Mouse (Mus musculus) hindbrain, embryonic 12.5 days (tissue): Measurements from ENCODE around the gene Frmd4a. TPM values are rescaled to one million over a fixed set of nuclear protein-coding genes. Genes with fewer than 3 reads are reported as not detected.
"Not testable (repeated sequence)": the region's sequence is repeated elsewhere in the genome, so short reads cannot be mapped to it uniquely, and the experiment has no call there.

Experiments used
- ATAC-seq: fragments of 200-750 bp; cut with Nextera tagmentation; 2 replicates; pipeline ENCODE4 v1.8.0; 2017; ENCODE audit warnings: moderate TSS enrichment; ENCODE audit not compliant: low FRiP score
- H3K27ac ChIP-seq: fragments of 300-500 bp; sonication (generic); 2 replicates; pipeline ENCODE4 v1.5.1; 2016; ENCODE audit warnings: mild to moderate bottlenecking
- H3K27me3 ChIP-seq: fragments of 300-500 bp; sonication (generic); 2 replicates; pipeline ENCODE4 v1.6.1; 2016; ENCODE audit warnings: mild to moderate bottlenecking
- H3K36me3 ChIP-seq: fragments of 300-500 bp; sonication (generic); 2 replicates; pipeline ENCODE4 v1.6.1; 2016; ENCODE audit warnings: mild to moderate bottlenecking
- H3K4me1 ChIP-seq: fragments of 300-500 bp; sonication (generic); 2 replicates; pipeline ENCODE4 v1.6.1; 2016
- H3K4me2 ChIP-seq: fragments of 300-500 bp; sonication (generic); replicated peaks from 2 replicates; pipeline ENCODE4 v1.6.1; 2016; ENCODE audit warnings: mild to moderate bottlenecking
- H3K4me3 ChIP-seq: fragments of 300-500 bp; sonication (generic); 2 replicates; pipeline ENCODE4 v1.5.1; 2016; ENCODE audit warnings: mild to moderate bottlenecking
- H3K9ac ChIP-seq: fragments of 300-500 bp; sonication (generic); 2 replicates; pipeline ENCODE4 v1.6.1; 2016; ENCODE audit warnings: mild to moderate bottlenecking, moderate library complexity
- H3K9me3 ChIP-seq: fragments of 300-500 bp; sonication (generic); replicated peaks from 2 replicates; pipeline ENCODE4 v1.6.1; 2016; ENCODE audit warnings: mild to moderate bottlenecking
- WGBS: fragments of 180-500 bp; shearing (Covaris S2); methylation state at CpG from one replicate; pipeline ENCODE4 v1.1.7; 2016; 5-methylcytosine and 5-hydroxymethylcytosine counted together
- polyA plus RNA-seq: library from polyadenylated mRNA; unstranded; fragments of >200 nt; fragmentation: Nextera tagmentation; extraction: Ambion mirVana; gene quantifications from 2 replicates; pipeline ENCODE4 v1.2.1, GENCODE M21; 2016

The Frmd4a gene
- polyA plus RNA-seq, 1 experiment from 2014 or later: 69.6 TPM

DNA sequence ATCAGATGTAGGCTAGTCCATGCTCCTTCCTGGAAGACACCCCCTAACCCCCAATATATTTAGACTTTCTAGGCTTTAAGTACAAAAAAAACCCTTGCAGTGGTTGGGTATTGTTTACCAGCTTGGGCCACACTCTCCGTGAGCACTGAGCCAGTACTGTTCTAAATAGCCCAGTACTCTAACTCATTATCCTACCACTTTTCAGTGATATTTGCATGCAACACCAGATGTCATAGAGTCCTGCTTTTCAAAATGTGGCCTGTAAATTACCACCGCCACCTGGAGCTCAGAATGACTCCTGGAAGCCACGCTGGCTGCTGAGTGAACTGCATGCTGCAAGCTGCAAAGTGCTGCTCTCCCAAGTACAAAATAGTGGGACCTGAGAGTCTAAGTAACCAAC, 590.7 kb downstream of the Frmd4a start:
- Histone ChIP-seq H3K9ac (no peak overlapping the region), H3K4me1 (no peaks in the 10 kb centered on the region), H3K4me2 (no peak overlapping the region), H3K4me3 (no peak overlapping the region), H3K27me3 (no peaks in the 10 kb centered on the region), H3K27ac (no peak overlapping the region), H3K9me3 (no peaks in the 10 kb centered on the region), H3K36me3 (peaks cover 96% of the 10 kb centered on the region)
- no peak for ATAC-seq
- 79% methylated on average over 3 of the region's 3 CpGs for WGBS

DNA sequence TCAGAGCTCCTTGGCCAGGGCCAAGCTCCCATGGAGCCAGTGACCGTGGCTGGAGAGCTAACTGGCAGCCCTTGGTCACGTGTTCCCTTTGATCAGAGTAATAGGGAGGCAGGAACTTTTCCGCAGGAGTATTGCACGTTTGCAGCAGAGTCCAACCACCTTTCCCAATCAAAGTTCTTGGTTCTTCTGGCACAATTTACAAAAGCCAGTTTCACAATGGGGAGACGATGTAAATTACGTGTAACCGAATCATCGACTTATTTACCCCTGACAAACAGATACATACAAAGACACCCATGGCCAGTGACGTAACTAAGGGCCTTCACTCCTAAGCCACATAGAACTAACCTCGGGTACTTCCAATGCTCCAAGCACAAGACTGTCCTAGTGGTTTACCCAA, 591.9 kb downstream of the Frmd4a start:
- H3K9ac ChIP-seq: no peak overlapping the region
- WGBS: 82% methylated on average over 10 of the region's 10 CpGs
- peaks cover 84% of the 10 kb centered on the region for H3K36me3 ChIP-seq

DNA sequence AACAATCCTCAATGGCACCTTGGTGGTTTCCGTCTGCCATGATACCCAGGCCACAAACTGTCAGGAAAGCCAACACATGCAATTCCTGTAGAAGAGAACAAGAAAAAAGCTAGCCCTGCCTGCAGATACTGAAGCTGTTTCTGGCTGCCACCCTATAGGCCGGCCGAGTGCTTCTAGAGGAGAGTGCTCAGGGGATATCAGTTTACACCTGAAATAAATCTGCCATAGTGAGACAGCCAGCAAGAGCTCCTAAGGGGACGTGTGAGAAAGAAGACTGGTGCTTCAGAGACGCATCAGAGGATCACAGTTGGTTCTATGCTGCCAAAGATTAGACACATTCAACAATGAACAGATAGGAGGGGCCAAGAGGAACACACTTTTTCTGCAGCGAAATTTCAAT, 593.8 kb downstream of the Frmd4a start:
- H3K4me3 ChIP-seq: no peak overlapping the region
- no peaks in the 10 kb centered on the region for H3K27me3 ChIP-seq
- H3K9me3 ChIP-seq: no peaks in the 10 kb centered on the region
- peaks cover 66% of the 10 kb centered on the region for H3K36me3 ChIP-seq
- no peaks in the 10 kb centered on the region for H3K4me1 ChIP-seq
- 82% methylated on average over 6 of the region's 6 CpGs for WGBS
- no peak overlapping the region for H3K27ac ChIP-seq
- no peak overlapping the region for H3K4me2 ChIP-seq
- no peak overlapping the region for H3K9ac ChIP-seq
- ATAC-seq: no peak

More for the DNA sequence above, 591.9 kb downstream of the Frmd4a start:
- ATAC-seq: no peak
- Histone ChIP-seq H3K4me2 (no peak overlapping the region), H3K4me3 (no peak overlapping the region), H3K9me3 (no peaks in the 10 kb centered on the region), H3K27me3 (no peaks in the 10 kb centered on the region), H3K27ac (no peak overlapping the region), H3K4me1 (no peaks in the 10 kb centered on the region)

DNA sequence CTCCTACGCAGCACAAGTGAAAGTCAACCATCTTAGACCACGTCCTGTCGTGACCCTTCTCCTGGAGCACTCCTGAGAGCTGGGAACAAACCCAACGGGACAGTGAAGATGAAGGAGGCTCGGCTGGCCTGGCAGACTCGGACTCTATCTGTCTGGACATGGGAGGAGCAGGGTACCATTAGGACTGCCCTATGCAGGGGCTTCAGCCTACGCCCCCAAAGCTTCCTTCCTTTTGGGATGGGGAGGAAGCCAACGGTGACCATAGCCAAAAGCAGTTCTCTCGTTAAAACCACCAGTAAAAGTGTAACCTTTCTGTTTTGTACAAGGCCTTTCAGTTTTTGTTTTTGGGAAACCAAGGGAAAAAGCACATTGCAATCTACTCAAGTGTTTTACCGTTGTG, 594.2 kb downstream of the Frmd4a start:
- no peak overlapping the region for H3K4me2 ChIP-seq
- no peaks in the 10 kb centered on the region for H3K27me3 ChIP-seq
- H3K4me3 ChIP-seq: no peak overlapping the region
- H3K9ac ChIP-seq: no peak overlapping the region
- WGBS: 93% methylated on average over 10 of the region's 10 CpGs
- no peaks in the 10 kb centered on the region for H3K4me1 ChIP-seq
- no peak overlapping the region for H3K27ac ChIP-seq
- H3K9me3 ChIP-seq: no peaks in the 10 kb centered on the region
- ATAC-seq: no peak
- H3K36me3 ChIP-seq: peaks cover 62% of the 10 kb centered on the region

DNA sequence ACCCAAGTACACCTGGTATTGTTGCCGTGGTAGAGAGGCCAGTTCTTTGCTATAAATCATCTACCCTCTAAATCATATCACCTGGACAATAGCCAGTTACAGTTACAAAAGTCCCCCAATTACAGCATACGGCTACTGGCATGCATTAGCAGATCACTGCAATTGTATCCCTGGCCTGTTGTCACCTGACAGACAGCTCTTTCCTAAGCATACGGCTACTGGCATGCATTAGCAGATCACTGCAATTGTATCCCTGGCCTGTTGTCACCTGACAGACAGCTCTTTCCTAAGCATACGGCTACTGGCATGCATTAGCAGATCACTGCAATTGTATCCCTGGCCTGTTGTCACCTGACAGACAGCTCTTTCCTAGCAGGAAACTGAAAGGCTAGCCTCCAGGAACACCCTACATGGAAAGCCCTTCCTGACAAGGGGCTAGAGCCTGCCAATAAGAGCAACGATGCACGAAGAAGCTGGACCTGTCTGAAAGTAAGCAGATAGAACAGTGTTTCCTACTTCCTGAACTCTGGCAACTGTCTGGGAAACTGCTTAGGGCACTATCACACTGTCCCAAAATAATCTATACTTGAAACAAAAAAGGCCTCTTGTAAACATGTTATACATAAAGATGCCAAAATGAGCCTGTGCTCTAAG, 596.9 kb downstream of the Frmd4a start:
- ATAC-seq: 0 out of 2 replicates have a peak, but pooled peaks have one; percentile 22
- H3K9ac ChIP-seq, H3K27me3 ChIP-seq, H3K9me3 ChIP-seq, H3K4me3 ChIP-seq, H3K27ac ChIP-seq, H3K4me1 ChIP-seq, H3K4me2 ChIP-seq: not testable (repeated sequence)
- WGBS: 65% methylated on average over 6 of the region's 6 CpGs
- H3K36me3 ChIP-seq: peaks cover 36% of the 10 kb centered on the region

DNA sequence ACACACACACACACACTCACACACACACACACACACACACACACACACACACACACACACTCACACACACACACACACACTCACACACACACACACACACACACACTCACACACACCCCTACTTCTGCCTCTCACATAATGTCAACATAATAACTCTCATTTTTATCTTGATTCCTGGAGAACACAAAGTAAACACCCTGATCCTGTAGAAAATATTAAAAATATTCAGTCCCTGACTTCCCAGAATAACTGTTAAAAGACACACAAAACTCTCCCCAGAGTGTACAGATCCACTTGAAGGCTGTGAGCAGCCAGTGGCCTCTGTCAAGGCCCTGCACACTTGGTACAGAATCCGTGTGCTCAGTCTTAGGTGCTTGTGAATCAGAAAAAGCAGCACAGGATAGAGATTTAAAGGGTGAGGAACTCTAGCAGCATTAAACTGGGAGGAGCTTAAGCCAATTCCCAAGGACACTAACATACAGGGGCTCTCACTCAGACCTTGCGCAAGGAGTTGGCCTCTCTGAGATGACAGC, 597.6 kb downstream of the Frmd4a start:
- no peak for ATAC-seq

DNA sequence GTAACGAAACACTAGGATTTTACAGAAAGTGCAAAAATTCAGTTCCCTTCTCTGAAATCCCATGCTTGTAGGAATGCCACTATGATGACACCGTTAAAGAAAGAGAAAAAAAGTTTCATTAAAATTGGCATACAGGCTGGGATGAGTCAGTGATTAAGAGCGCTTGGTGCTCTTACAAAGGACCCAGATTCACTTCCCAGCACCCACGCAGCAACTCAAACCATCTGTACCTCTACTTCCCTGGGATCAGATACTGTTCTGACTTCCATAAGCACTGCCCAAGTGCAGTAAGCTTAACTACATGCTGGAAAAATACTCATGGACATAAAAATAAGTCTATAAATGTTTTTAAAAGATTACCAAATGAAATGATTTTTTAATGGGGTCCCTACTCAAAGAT, 599.5 kb downstream of the Frmd4a start:
- Histone ChIP-seq H3K9me3 (no peaks in the 10 kb centered on the region), H3K4me2 (no peak overlapping the region), H3K27me3 (no peaks in the 10 kb centered on the region), H3K4me1 (0 out of 2 replicates have a peak, but pooled peaks cover 2% of the 10 kb centered on the region), H3K27ac (no peak overlapping the region), H3K4me3 (no peak overlapping the region), H3K9ac (no peak overlapping the region), H3K36me3 (peaks cover 13% of the 10 kb centered on the region)
- ATAC-seq: no peak
- 94% methylated on average over 4 of the region's 4 CpGs for WGBS

More for the DNA sequence above, 597.6 kb downstream of the Frmd4a start:
- H3K36me3 ChIP-seq: peaks cover 31% of the 10 kb centered on the region
- no peak overlapping the region for H3K4me2 ChIP-seq
- H3K27ac ChIP-seq: no peak overlapping the region
- no peak overlapping the region for H3K9ac ChIP-seq
- 0 out of 2 replicates have a peak, but pooled peaks cover 2% of the 10 kb centered on the region for H3K4me1 ChIP-seq
- H3K4me3 ChIP-seq: no peak overlapping the region
- no peaks in the 10 kb centered on the region for H3K9me3 ChIP-seq
- WGBS: 87% methylated on average over 2 of the region's 2 CpGs
- no peaks in the 10 kb centered on the region for H3K27me3 ChIP-seq

DNA sequence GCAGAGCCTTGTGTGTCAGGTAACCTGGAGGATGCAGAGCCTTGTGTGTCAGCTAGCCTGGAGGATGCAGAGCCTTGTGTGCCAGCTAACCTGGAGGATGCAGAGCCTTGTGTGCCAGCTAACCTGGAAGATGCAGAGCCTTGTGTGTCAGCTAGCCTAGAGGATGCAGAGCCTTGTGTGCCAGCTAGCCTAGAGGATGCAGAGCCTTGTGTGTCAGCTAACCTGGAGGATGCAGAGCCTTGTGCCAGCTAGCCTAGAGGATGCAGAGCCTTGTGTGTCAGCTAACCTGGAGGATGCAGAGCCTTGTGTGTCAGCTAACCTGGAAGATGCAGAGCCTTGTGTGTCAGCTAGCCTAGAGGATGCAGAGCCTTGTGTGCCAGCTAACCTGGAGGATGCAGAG, 601.6 kb downstream of the Frmd4a start:
- not testable (repeated sequence) for H3K4me3 ChIP-seq, H3K9ac ChIP-seq, H3K4me1 ChIP-seq, ATAC-seq, H3K9me3 ChIP-seq, H3K27ac ChIP-seq, H3K27me3 ChIP-seq, H3K4me2 ChIP-seq
- H3K36me3 ChIP-seq: peaks cover 10% of the 10 kb centered on the region

DNA sequence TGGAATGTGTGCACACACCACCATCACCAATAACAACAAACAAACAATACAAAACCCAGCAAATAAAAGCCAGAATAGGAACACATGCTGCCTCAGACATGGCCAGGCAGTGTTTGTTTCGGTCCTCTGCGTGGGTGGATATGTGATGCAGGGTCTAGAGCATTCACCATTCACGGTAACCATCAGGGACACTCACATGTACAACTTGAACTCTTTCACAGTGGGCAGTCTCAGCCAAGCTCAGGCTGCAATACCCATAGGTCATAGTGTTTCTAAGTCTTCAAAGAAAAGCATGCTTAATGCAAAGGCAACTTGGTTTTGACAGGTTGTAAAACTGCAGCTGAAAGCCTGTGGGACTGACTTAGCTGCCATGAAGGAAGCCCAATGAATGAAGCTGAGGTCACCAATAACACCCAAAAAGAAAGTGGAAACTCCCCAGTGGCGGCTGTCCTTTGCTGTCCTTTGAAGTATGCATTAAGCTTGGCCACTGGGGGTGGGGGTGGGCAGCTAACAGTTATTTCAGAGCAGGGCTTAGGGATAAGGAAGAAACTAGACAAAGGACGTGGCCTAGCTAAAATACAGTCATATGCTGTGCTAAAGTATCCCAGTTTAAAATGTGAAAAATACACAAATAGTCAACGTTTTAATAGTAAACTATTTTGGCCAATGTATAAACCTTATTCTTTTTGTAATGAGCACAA, 602.5 kb downstream of the Frmd4a start:
- Histone ChIP-seq H3K4me3 (no peak overlapping the region), H3K9me3 (no peaks in the 10 kb centered on the region), H3K27ac (no peak overlapping the region), H3K36me3 (peaks cover 14% of the 10 kb centered on the region), H3K9ac (no peak overlapping the region), H3K4me1 (0 out of 2 replicates have a peak, but pooled peaks cover 2% of the 10 kb centered on the region), H3K27me3 (no peaks in the 10 kb centered on the region), H3K4me2 (no peak overlapping the region)
- 59% methylated on average over 6 of the region's 6 CpGs for WGBS
- ATAC-seq: no peak

DNA sequence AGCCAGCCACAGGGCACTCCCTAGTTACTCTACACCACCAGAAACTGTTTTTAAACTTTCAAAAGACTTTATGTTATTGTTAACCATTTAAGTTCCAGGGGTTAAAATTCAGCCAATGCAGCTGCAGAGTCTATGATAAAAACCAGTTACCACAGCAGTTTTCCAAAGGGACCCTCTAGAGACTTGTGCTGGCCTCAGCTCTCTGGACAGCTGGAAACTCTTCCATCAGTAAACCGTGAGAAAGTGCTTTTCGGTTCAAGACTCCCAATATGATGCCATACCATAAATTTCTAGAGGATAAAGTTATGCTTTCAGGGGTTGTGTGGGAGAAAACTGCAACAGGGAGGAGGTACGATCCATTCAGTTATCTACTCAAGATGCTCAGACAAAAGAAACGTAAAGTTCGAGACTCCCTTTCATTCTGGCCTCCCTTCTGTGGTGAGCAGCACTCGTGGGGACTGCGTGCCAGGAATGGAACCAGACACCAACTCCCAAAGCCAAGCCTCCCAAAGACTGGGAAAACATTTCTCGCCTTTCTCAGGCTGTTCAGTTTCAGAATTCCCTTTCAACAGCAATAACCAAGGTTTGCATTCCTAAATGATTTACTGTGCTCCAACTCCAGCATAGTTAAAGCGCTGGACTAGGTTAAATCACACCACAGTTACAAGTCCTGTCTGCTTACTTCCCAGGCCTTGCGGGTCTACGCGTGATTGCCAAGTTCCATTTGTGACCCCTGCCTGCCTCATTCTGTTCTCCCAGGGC, 603.3 kb downstream of the Frmd4a start:
- H3K36me3 ChIP-seq: peaks cover 14% of the 10 kb centered on the region
- 72% methylated on average over 12 of the region's 12 CpGs for WGBS
- no peak overlapping the region for H3K9ac ChIP-seq
- no peak overlapping the region for H3K4me2 ChIP-seq
- ATAC-seq: no peak
- 0 out of 2 replicates have a peak, but pooled peaks cover 2% of the 10 kb centered on the region for H3K4me1 ChIP-seq
- no peaks in the 10 kb centered on the region for H3K9me3 ChIP-seq
- no peak overlapping the region for H3K4me3 ChIP-seq
- H3K27ac ChIP-seq: no peak overlapping the region
- H3K27me3 ChIP-seq: no peaks in the 10 kb centered on the region

DNA sequence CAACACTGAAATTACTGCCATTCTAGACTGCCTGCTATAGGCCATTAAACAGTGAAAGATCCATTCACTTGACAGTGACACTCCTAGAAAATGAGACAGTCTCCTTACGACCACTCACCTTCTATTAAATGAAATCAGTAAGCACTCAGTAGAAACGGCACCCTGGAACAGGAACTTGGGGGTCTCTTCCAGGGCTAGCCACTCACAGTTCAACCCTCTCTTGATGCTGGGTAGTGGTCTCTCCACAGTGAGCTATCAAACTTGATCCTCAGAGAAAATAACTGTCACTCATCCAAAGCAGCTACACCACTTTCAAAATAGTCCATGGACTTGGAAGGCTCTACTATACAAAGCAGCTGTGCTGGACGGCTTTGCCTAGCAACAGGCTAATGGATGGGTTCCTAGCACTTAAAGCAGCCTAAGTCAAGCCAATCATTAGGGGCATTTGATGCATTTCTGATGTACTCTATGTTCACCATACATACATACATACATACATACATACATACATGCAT, 604.0 kb downstream of the Frmd4a start:
- no peak overlapping the region for H3K4me3 ChIP-seq
- WGBS: 82% methylated on average over 3 of the region's 3 CpGs
- H3K9ac ChIP-seq: no peak overlapping the region
- H3K4me1 ChIP-seq: 0 out of 2 replicates have a peak, but pooled peaks cover 2% of the 10 kb centered on the region
- no peaks in the 10 kb centered on the region for H3K27me3 ChIP-seq
- H3K27ac ChIP-seq: no peak overlapping the region
- no peak overlapping the region for H3K4me2 ChIP-seq
- no peak for ATAC-seq
- no peaks in the 10 kb centered on the region for H3K9me3 ChIP-seq
- peaks cover 17% of the 10 kb centered on the region for H3K36me3 ChIP-seq

DNA sequence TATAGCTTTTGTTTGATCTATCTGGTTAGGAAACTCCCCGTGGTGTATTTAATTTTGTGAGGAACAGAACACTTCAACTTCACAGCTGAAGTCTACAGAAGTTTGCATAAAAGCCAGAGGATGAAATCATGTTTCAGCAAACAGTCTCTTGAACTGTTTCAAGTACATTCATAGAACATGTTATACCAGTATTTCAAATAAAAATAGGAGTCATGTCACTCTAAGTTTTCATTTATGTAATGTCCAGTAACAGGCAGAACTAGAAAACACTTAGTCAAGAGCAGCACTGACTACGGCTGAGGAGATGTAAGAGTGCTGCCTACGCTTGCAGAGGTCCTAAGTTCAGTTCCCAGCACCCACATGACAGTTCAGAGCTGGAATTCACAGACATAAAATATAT, 609.4 kb downstream of the Frmd4a start:
- Histone ChIP-seq H3K4me1 (no peaks in the 10 kb centered on the region), H3K4me3 (no peak overlapping the region), H3K9ac (no peak overlapping the region), H3K4me2 (no peak overlapping the region), H3K36me3 (peaks cover 36% of the 10 kb centered on the region), H3K9me3 (no peaks in the 10 kb centered on the region), H3K27me3 (no peaks in the 10 kb centered on the region), H3K27ac (no peak overlapping the region)
- no peak for ATAC-seq
- 96% methylated on average over 3 of the region's 3 CpGs for WGBS
